Mouse (Mus musculus) hindbrain, postnatal 0 days (tissue): ENCODE measurements around the gene Lrch1. TPM values are rescaled to one million over a fixed set of nuclear protein-coding genes. Genes with fewer than 3 reads are reported as not detected.

Experiments
- ATAC-seq: fragments of 200-750 bp; cut with Nextera tagmentation; 2 replicates; pipeline ENCODE4 v1.8.0; 2017; ENCODE audit warnings: mild to moderate bottlenecking, moderate TSS enrichment, moderate library complexity
- DNase-seq: peaks from one replicate; pipeline ENCODE4 v3.0.0-alpha.2; 2015; ENCODE audit warnings: low spot score
- H3K27ac ChIP-seq: fragments of 300-500 bp; sonication (generic); 2 replicates; pipeline ENCODE4 v1.5.1; 2014; ENCODE audit warnings: mild to moderate bottlenecking
- H3K27me3 ChIP-seq: fragments of 300-500 bp; sonication (generic); 2 replicates; pipeline ENCODE4 v1.6.1; 2014; ENCODE audit warnings: low read length, mixed read lengths; ENCODE audit not compliant: insufficient read depth
- H3K36me3 ChIP-seq: fragments of 300-500 bp; sonication (generic); 2 replicates; pipeline ENCODE4 v1.6.1; 2014; ENCODE audit warnings: low read length, mixed read lengths; ENCODE audit not compliant: insufficient read depth
- H3K4me1 ChIP-seq: fragments of 300-500 bp; sonication (generic); 2 replicates; pipeline ENCODE4 v1.6.1; 2014; ENCODE audit warnings: antibody characterized with exemption, low read length, mixed read lengths; ENCODE audit not compliant: insufficient read depth
- H3K4me2 ChIP-seq: fragments of 300-500 bp; sonication (generic); 2 replicates; pipeline ENCODE4 v1.6.1; 2014; ENCODE audit warnings: low read depth, mild to moderate bottlenecking, low read length, moderate library complexity, mixed read lengths
- H3K4me3 ChIP-seq: fragments of 300-500 bp; sonication (generic); 2 replicates; pipeline ENCODE4 v1.5.1; 2014; ENCODE audit warnings: low read length
- H3K9ac ChIP-seq: fragments of 300-500 bp; sonication (generic); replicated peaks from 2 replicates; pipeline ENCODE4 v1.6.1; 2014; ENCODE audit warnings: mild to moderate bottlenecking, low read length, moderate library complexity, mixed read lengths
- H3K9me3 ChIP-seq: fragments of 300-500 bp; sonication (generic); 2 replicates; pipeline ENCODE4 v1.6.1; 2016; ENCODE audit warnings: low read length, mixed read lengths
- CTCF ChIP-seq: IDR thresholded peaks from 2 replicates; pipeline ENCODE4 v1.5.1; 2016; ENCODE audit warnings: antibody characterized with exemption, control low read depth, low read depth
- WGBS: fragments of 180-500 bp; shearing (Covaris S2); extraction: QIAGEN DNeasy Blood & Tissue Kit; methylation state at CpG from one replicate; pipeline ENCODE4 v1.1.7; 2014; 5-methylcytosine and 5-hydroxymethylcytosine counted together
- polyA plus RNA-seq: library from polyadenylated mRNA; unstranded; fragments of >200 nt; fragmentation: Nextera tagmentation; extraction: Ambion mirVana; gene quantifications from 2 replicates; pipeline ENCODE4 v1.2.1, GENCODE M21; 2015
- total RNA-seq: library from RNA; depleted of rRNA; stranded (reverse); fragments of >200 nt; gene quantifications from 2 replicates; pipeline ENCODE4 v1.2.3, GENCODE M21; 2014

Lrch1 gene
- total and polyA plus RNA-seq, 2 experiments from 2014 or later = 17.3 to 22.3 TPM

- no peak overlapping the region for H3K27ac ChIP-seq
- WGBS = 80% methylated on average over 2 of the region's 2 CpGs
Measured at GRCm38 (mm10) chr14:74924031-74924430, 23.6 kb downstream of the Lrch1 start.

GRCm38 (mm10) chr14:74922039-74922736 is 25.5 kb downstream of the Lrch1 start:
- WGBS = 74% methylated on average over 12 of the region's 12 CpGs
- H3K36me3 ChIP-seq = no peaks in the 10 kb centered on the region
- H3K27me3 ChIP-seq = no peaks in the 10 kb centered on the region
- 0 out of 2 replicates have a peak, but pooled peaks have one; percentile 25 for ATAC-seq
- no peak for DNase-seq
- peaks cover 10% of the 10 kb centered on the region; the same call in 1 of the 2 replicates for H3K4me1 ChIP-seq
- H3K9ac ChIP-seq = no peak overlapping the region
- no peaks in the 10 kb centered on the region for H3K9me3 ChIP-seq
- TF ChIP-seq CTCF = no peak
- H3K27ac ChIP-seq = no peak overlapping the region
- H3K4me3 ChIP-seq = no peak overlapping the region
- H3K4me2 ChIP-seq = no peak overlapping the region

More at GRCm38 (mm10) chr14:74924031-74924430, 23.6 kb downstream of the Lrch1 start:
- Histone ChIP-seq H3K4me1 (peaks cover 10% of the 10 kb centered on the region; the same call in 1 of the 2 replicates), H3K4me2 (no peak overlapping the region), H3K36me3 (no peaks in the 10 kb centered on the region), H3K27me3 (no peaks in the 10 kb centered on the region), H3K4me3 (no peak overlapping the region), H3K9ac (no peak overlapping the region), H3K9me3 (no peaks in the 10 kb centered on the region)
- ATAC-seq (no peak), DNase-seq (no peak)
- no peak for TF ChIP-seq CTCF

DNA sequence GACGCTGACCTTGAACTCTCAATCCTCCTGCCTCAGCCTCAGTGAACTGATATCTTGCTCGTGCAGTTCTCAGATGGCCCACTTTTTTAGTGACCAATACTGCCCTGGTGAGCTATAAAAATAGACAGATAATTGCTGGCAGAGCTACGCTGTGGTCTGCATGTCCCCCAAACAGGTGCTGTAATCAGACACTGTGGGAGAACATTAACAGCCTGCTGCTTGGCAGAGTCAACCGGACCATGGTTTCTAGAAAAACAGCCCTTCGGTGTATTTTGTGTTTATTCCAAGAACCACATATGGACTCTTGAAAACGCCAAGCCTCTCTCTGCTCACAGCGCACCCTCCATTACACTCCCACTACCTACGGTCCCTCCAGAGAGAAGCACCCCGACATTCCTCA is 26.2 kb downstream of the Lrch1 start:
- H3K4me2 ChIP-seq = no peak overlapping the region
- no peak for ATAC-seq
- H3K9ac ChIP-seq = no peak overlapping the region
- no peak overlapping the region for H3K4me3 ChIP-seq
- WGBS = 80% methylated on average over 9 of the region's 9 CpGs
- no peaks in the 10 kb centered on the region for H3K9me3 ChIP-seq
- TF ChIP-seq CTCF = no peak
- no peak for DNase-seq
- H3K27ac ChIP-seq = no peak overlapping the region
- no peaks in the 10 kb centered on the region for H3K27me3 ChIP-seq
- H3K4me1 ChIP-seq = peaks cover 5% of the 10 kb centered on the region; the same call in 1 of the 2 replicates
- H3K36me3 ChIP-seq = no peaks in the 10 kb centered on the region

DNA sequence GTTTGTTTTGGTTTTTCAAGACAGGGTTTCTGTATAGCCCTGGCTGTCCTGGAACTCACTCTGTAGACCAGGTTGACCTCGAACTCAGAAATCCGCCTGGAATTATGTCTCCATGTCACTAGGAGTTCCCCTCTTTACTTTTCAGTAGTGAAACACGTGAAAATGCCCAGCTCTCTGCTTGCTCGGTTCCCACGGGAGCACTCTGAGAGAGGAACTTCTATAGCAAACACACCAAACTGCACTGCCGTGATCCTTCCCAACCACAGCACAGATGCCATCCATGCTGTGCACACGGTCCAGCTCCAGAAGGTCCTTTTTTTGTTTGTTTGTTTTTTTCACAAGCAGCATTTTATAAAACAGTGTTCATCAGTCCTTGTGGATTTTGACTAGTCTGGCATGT is 28.5 kb downstream of the Lrch1 start:
- H3K36me3 ChIP-seq = no peaks in the 10 kb centered on the region
- no peak overlapping the region for H3K27ac ChIP-seq
- no peak overlapping the region for H3K4me3 ChIP-seq
- no peaks in the 10 kb centered on the region for H3K9me3 ChIP-seq
- H3K27me3 ChIP-seq = no peaks in the 10 kb centered on the region
- no peak for ATAC-seq
- no peak overlapping the region for H3K9ac ChIP-seq
- no peak overlapping the region for H3K4me2 ChIP-seq
- WGBS = 78% methylated on average over 7 of the region's 7 CpGs
- DNase-seq = no peak
- peaks cover 10% of the 10 kb centered on the region; the same call in 1 of the 2 replicates for H3K4me1 ChIP-seq
- TF ChIP-seq CTCF = no peak

- 87% methylated on average over 5 of the region's 5 CpGs for WGBS
- Histone ChIP-seq H3K9ac (no peak overlapping the region), H3K9me3 (no peaks in the 10 kb centered on the region), H3K4me2 (no peak overlapping the region), H3K27ac (no peak overlapping the region), H3K36me3 (no peaks in the 10 kb centered on the region), H3K4me3 (no peak overlapping the region), H3K27me3 (no peaks in the 10 kb centered on the region), H3K4me1 (peaks cover 10% of the 10 kb centered on the region; the same call in 1 of the 2 replicates)
- ATAC-seq (no peak), DNase-seq (no peak)
- TF ChIP-seq CTCF = no peak
Measured at GRCm38 (mm10) chr14:74918521-74919103, 29.1 kb downstream of the Lrch1 start.

DNA sequence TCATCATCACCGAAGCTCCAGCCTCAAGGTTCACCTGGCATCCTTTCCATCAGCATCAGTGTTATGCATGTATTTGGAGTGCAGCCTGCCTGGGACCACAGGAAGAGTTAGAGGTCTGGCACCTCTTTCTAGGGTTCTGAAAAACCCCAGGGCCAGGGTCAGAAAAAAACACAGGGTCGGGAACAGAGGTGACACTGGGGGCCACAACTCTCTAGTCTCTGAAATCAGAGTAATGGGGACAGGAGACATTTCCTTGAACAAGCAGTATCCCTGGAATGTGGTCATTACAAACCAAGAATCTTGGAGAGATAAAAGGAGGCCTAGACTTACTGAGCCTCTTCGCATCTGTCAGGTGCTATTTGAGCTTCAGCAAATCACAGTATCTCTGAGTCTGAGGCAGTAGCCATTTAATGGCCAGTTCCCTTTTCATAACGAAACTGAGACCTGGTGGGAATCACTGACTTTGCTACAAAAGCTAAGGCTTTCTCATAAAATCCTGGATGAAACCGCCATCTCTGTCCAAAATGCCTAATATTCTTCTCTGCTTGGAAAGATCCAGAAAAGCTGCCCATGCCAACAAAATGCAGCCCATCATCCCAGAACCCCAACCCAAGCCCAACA is 30.1 kb downstream of the Lrch1 start:
- no peak for ATAC-seq
- H3K27me3 ChIP-seq = no peaks in the 10 kb centered on the region
- H3K9ac ChIP-seq = no peak overlapping the region
- no peak overlapping the region for H3K4me2 ChIP-seq
- H3K4me1 ChIP-seq = peaks cover 10% of the 10 kb centered on the region; the same call in 1 of the 2 replicates
- 88% methylated on average over 5 of the region's 5 CpGs for WGBS
- H3K27ac ChIP-seq = no peak overlapping the region
- H3K4me3 ChIP-seq = no peak overlapping the region
- H3K36me3 ChIP-seq = no peaks in the 10 kb centered on the region
- no peak for DNase-seq
- TF ChIP-seq CTCF = no peak
- no peaks in the 10 kb centered on the region for H3K9me3 ChIP-seq
